Mouse (Mus musculus): ENCODE measurements around the gene Usp29.
"Not testable (repeated sequence)": the region's sequence is repeated elsewhere in the genome, so short reads cannot be mapped to it uniquely, and the experiment has no call there.

Gene Usp29

GRCm38 (mm10) chr7:6765240-6765639, 34.9 kb downstream of the Usp29 start:
- DNase-seq (ENCODE audit: low spot score): no peak

DNA sequence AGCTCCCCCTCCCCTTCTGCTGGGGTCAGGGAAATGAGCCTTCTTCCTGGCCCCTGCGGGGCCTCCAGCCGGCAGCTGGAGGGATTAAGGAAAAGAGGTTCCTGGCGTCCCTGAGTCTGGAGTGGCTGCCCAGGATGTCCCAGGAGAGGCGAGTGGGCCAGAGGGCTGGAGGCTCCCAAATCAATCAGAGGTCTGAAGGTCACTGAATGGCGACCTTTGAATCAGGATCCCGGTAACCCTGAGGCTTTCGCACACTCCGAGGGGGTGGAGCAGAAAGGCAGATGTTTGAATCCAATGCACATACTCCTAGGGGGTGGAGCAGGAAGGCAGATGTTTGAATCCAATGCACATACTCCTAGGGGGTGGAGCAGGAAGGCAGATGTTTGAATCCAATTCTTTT, 39.9 kb downstream of the Usp29 start:
- DNase-seq (ENCODE audit: low spot score): no peak

DNA sequence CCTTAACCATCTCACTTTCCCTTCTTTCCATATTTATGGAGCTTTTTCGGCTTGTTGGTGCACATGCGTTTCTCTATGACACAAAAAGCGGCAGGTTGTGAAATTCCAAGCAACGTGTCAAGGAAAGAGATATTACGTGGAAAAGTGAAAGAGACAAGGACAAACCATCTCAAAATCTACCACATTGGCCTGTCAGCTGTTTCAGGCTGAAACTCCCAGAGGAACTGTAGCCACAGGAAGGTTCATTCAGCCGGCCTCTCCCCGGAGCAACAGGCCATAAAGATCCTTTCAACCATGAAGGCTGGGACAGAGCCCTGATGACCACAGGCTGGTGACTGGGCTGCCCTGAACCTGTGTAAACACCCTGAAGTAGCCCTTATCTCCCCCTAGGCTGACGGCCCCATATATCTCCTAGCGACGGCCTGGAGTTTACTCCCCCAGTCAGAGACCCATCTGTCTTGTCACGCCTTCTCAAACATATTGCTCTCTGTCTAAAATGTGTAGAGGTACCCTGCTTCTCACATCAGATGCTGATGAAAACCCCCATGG, 43.6 kb downstream of the Usp29 start:
- DNase-seq (ENCODE audit: low spot score): not testable (repeated sequence)

DNA sequence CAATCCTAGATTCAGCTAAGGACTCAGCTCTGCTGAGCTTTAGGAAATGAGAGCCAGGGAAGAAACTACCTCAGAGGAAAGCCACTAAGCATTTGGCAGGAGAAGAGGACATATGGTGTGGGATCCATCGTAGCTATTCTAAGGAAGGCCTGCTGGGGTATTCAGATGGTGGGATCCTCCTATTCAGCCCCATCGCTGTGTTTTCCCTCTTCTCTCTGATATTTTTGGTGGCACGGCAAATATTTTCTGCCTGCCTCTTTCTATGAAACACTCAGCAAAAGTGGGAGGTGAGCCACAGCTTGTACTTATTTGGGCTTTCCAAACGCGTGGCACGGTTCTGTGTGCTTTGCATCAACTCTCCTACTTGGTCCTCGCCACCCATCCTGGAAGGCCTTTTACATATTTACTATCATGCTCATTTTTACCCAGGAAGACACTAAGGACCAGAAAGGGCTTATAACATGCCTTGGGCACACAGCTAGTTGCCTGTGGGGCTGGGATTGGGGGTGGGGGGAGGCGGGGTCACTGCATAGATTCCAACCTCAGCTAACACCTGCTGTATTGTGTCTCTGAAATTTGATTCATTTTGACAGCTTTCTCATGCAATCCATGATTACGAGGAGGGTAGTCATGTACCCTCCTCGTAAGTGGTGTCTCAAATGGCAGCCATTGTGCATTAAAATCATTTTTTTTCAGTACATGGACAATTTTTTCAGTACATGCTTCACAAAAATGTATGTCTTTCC, 46.1 kb downstream of the Usp29 start:
- no peak for DNase-seq (ENCODE audit: low spot score)

DNA sequence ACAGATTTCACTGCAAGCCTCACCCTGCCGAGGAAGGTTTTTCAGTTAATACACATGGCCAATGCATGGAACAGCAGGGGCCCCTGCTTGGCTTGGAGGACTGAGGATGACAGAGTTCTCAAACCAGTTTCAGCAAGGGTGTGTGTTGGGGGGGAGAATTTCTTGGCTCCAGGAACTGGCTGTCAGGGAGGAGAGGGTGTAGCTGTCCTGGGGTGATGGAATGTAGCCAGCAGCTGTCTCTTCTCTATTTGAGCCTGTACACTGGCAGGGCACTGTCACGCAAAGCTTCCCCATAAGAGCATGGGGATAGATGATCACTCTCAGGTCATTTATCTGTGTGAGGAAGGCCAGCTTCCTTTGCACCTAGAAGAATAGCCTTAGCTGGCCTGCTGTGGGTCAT, 46.7 kb downstream of the Usp29 start:
- no peak for DNase-seq (ENCODE audit: low spot score)

DNA sequence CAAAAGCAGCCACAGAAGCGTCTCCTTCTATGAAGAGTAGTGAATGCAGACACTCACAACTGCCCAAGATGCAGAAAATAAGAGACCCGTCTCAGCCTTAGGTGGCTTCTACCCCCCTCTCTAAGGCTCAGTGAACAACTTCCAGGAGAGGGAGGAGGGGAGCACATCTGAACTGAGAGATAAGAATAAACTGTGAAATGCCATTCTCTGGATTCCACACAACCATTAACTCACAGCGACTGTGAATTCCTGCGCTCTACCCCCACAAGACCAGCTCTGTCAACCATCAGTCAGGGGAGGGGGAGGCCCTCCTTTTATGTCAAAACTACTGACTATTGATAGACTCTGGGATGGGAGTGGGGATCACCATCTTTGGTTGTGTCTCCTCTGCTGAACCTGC, 47.3 kb downstream of the Usp29 start:
- no peak for DNase-seq (ENCODE audit: low spot score)

GRCm38 (mm10) chr7:6779172-6779571, 48.8 kb downstream of the Usp29 start:
- DNase-seq (ENCODE audit: low spot score): no peak

DNA sequence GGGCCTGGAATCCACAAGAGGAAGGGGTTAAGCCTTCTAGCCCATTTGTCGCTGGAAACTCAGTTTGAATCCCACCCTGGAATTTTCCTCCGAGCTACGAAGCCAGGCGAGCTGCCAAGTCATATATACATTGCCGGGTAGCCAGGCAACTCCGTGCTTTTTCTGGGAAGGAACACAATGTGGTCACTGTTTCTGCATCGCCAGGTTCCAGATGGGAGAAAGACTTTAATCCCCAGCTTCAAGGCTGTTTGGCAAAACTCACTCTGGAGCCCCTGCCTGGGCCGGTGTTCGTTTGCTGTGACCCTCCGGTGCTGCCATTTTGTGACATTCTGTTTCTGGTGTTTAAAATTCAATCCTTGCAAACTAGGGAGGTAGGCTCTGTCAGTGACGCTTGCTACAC, 51.2 kb downstream of the Usp29 start:
- DNase-seq (ENCODE audit: low spot score): no peak

DNA sequence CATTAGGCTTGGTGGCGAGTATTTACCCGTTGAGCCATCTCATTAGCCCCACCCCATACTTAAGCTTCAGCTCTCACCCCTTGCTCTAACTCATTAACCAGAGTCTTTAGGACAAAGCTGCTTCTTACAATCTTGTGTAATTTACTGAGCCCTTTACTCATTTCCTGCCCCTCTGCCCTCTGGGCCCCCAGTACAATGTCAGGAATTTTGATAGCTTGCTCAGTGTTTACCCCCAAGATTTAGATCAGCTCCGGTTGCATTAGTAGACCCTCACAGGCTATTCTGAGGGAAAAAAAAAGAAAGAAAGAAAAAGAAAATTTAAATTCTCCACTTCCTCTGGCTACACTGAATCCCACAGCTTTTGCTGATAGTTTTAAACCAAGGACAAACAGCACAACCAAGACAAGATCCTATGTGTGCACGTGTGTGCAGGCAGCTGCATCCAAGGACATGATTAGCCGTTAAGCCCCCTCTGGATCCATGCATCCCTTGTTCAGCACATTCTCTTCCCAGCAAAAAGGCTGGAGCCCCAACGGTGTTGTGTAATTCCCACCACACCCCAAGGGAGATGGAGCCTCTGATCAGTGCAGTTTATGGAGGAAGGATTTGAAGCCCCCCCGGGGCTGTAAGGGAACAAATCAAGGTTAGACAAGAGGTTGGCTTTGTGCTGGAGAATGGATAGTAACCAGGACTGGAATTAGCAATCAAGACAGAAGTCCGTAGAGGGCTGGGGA, 54.1 kb downstream of the Usp29 start:
- no peak for DNase-seq (ENCODE audit: low spot score)

DNA sequence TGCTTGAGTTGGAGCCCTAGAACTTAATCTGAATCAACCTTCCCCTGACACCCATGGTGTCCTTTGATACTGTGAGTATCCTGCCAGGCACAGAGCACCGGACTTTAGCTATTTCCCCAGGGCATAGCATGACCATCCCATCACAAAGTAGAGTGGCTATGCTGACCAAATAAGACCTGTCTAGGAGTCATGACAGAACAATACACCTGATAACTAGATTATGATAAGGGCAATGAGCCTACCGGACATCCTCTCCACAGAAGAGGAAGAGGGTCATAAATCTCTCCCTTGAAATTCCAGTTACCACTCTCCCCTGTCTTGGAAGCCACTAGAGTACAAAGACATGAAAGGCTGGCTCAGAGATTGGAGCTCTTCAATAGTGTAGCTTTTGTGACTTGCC, 56.6 kb downstream of the Usp29 start:
- no peak for DNase-seq (ENCODE audit: low spot score)

GRCm38 (mm10) chr7:6788101-6788500, 57.7 kb downstream of the Usp29 start:
- DNase-seq (ENCODE audit: low spot score): no peak

GRCm38 (mm10) chr7:6791286-6792065, 61.1 kb downstream of the Usp29 start:
- DNase-seq (ENCODE audit: low spot score): no peak

- DNase-seq (ENCODE audit: low spot score): no peak
These were observed 62.9 kb downstream of the Usp29 start for GRCm38 (mm10) chr7:6793240-6793639.

- no peak for DNase-seq (ENCODE audit: low spot score)
These were observed 63.4 kb downstream of the Usp29 start for GRCm38 (mm10) chr7:6793811-6794210.

GRCm38 (mm10) chr7:6797408-6797807, 67.0 kb downstream of the Usp29 start:
- DNase-seq (ENCODE audit: low spot score): no peak

DNA sequence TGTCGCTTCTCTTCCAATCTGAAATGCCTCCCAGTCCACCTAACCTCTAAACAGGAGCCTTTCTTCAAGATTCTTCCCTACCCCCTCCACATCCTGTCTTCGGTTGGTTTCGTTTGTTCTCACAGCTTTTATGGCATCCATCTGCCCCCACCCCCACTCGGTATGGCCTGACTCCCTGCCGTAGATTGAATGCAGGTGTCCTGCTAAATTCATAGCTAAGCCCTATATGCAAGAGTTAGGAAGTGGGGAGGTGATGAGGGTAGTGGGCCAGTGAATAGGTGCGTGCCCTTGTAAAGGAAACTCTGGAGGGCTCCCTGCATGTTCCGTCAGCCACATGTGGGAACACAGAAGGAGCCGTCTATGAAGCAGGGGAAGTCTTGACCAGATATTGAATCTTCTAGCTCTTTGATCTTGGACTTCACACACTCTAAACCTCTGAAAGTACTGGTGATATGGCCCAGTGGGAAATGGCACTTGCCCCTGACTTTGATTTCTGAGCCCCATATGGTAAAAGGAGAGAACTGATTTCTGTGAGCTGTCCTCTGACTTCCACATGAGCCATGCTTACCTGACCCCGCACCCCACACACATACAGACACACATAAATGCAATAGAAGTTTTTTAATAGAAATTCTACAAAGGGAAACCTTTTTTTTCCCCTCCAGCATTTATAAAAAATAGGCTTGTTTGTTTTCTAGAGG, 68.9 kb downstream of the Usp29 start:
- DNase-seq (ENCODE audit: low spot score): no peak

DNA sequence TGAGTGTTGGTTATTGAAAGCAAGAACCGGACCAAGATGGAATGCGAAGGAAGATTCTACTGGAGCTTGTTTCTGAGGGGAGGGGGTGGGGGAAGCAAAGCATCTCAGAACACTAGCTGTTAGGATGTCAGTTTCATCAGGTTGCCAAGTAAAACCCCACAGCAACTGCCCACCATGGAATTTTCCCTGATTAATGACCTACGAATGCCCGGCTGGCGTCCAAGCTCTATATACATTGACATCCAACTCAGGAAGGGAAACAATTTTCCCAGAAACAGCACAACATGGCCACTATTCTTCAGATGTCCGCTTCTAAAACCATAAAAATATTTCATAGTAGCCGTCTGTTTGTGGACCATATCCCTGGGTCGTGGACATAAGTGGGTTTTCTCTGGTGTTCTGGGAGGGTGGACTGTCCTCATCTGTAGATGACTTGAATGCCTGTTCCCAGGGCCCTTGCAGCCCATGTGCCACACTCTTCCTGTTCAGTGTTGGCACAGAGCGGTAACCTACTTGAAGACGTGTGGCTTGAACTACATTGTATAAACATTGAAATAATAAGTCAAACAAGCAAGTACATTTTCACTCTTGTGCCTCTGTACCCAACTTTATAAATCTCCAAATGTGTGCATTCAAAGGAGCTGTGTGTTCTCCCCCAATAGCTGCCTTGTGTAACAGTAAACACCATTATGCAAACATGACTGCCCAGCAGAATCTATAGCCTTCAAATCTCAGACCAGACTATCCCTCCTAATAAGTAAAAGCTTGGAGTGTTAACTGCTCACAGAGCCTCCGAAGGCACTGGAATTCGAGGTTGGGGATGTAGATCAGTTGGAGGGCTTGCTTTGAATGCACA, 70.4 kb downstream of the Usp29 start:
- DNase-seq (ENCODE audit: low spot score): no peak

DNA sequence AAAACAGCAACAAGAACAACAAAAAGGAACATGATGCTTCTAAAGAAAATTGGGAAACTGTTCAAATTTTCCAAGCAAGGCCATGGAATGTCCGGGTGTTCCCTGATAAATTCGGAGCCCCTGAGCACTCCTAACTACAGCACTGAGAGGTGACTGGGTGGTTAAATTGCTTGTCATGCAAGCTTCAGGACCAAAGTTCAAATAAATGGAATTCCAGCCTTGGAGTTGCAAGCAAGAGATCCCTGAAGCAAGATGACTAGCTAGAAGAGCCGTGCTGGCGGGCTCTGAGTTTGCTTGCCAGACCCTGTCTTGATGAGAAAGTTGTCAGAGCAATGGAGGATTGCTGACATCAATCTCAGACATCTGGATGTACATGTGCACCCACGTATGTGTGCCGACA, 71.3 kb downstream of the Usp29 start:
- DNase-seq (ENCODE audit: low spot score): no peak

DNA sequence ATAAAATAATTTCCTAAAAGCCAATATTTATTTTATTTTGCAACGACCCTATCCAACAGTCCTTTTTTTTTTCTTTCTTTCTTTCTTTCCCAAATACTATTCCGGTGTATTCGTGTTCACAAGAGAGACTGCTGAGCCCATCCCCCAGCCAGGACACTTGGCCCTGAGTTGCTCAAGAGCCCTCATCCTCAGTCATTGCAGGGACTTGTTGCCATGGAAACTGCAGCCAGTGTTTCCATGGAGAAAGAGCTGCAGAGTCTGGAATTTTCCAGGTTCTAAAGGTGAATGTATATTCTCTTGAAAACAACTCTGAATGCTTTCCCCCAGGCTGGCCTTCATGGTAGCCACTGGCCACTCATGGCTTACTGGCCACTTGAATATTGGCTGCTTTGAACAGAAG, 80.2 kb downstream of the Usp29 start:
- no peak for DNase-seq (ENCODE audit: low spot score)

- DNase-seq (ENCODE audit: low spot score): no peak
These were observed 84.6 kb downstream of the Usp29 start for GRCm38 (mm10) chr7:6814971-6815370.

Data from T-cell, adult 2 months (primary cell).